Mouse (Mus musculus): ENCODE measurements around the gene Trmt44.

- no peak for TF ChIP-seq CTCF (IDR thresholded peaks at IDR 0.05; ENCODE audit: borderline replicate concordance, control insufficient read depth, extremely low read depth, insufficient read depth, low read length, poor library complexity)
- TF ChIP-seq POLR2A (IDR thresholded peaks at IDR 0.05; ENCODE audit: control insufficient read depth, extremely low read depth, insufficient read depth, low read length, poor library complexity), result no peak
Measured at GRCm38 (mm10) chr5:35601526-35601925, 26.7 kb upstream of the Trmt44 start.

Measured in thymus, adult 2 months (tissue).